Mouse (Mus musculus) adrenal gland, postnatal 10 days (tissue): ENCODE results near the gene Armc6. TPM values are rescaled to one million over a fixed set of nuclear protein-coding genes. Genes with fewer than 3 reads are reported as not detected.
A peak's percentile ranks its signal among the peaks of the same experiment; 100 is the strongest.

ENCODE experiments used
- DNase-seq: peaks from one replicate; pipeline ENCODE4 v3.0.0; 2021; ENCODE audit warnings: mixed read lengths
- long read RNA-seq, 2 experiments: library from polyadenylated mRNA; stranded (forward); transcript quantifications; one replicate each; pipeline ENCODE4 v2.0.0; 2021
- total RNA-seq, 2 experiments: library from RNA; stranded (reverse); gene quantifications; 2 replicates each; pipeline ENCODE4 v1.2.3; 2021

Armc6 gene
- total RNA-seq: 10 to 100 TPM; 11.2 to 13.2 TPM
- long read RNA-seq, experiment 1, transcript Armc6-201 (8 exons, 2,263 nt): major isoform, 14 of 24 reads
- long read RNA-seq, experiment 1, partial matches to known transcripts: 3 of 24 reads
- long read RNA-seq, experiment 1, other reads (novel, unspliced or antisense): 7 of 24 reads
- long read RNA-seq, experiment 2, transcript Armc6-201 (8 exons, 2,263 nt): major isoform, 9 of 14 reads
- long read RNA-seq, experiment 2, partial matches to known transcripts: 1 of 14 reads
- long read RNA-seq, experiment 2, other reads (novel, unspliced or antisense): 4 of 14 reads

DNA sequence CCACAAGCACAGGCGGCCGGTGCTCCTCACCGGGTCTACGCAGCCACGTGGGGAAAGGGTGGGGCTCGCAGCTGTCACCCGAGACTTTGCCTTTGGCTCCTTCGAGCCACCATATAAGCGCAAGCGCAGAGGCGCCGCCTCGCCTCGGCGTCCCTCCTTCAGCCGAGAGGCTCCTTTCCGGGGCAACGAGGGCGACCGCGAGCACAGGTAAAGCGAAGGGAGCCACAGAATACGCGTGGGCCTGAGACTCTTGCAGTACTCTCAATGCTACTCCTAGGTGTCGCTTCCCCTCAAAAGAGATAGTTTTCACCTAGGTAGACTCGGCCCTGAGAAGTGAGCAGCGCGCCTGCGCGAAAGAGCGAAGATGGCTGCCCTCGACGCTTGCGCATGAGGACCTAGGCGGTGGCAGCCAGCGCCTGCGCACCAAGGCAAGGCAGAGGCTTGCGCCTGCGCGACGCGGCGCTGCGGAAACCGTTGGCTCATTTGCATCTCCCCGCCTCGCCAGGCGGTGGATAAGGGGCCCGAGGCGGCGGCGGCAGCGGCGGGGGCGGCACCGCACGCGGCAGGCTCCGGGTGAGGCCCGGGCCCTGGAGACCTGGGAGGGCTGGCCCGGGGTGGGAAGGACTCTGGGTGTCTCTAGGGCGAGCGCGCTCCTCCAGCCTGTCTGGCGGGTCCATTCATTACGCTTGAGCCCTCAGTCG is at the start of gene Armc6, which contains the start of gene Sugp2:
Gene Armc6 (minus strand): TSS at position 387 of the 701 bp plus-strand sequence.
Gene Sugp2 (plus strand): TSS at position 147 of the 701 bp plus-strand sequence.
- peak; percentile 95 for DNase-seq

DNA sequence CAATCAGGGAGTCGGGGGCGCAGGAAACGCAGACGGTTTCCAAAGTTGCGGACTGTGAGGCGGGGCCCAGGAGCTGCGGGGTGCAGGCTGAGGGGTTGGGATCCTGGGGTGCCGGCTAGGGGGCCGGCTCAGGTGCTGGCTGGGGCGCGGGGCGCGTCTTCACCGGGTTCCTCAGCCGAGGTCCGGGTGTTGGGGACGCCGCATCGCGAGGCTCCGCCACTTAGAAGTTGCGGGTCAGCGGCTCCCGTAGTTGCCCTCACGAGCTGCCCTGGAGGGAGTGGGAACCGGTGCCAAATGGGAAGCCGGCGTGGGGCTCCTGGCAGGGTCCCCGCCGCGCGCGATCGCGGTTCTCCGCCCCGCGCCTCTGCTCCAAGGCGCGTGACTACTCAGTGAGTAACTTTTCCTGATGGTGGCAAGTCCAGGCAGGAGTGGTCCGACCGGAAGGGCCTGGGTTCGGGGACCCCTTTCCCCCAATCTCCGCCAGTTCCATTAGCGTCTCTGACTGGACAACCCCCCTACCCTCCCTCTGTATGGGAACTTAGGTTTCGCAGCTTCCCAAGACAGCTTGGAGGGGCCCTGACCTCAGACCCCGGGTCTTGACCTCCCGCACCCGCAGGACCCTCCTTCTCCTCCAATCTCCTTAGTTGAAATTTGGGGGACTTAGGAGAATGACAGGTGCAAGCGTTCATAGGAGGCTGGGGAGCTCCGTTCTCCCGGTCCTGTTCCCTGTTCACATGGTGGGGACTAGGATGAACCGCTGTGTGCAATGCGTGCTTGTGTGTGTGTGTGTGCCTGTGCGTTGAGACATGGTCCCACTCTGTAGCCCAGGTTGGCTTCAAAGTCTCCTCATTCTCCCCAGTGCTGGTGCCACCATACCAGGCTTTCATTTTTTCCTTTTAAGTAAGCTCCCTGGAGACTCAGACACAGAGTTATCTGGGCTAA is 49.1 kb upstream of the Armc6 start:
- DNase-seq: peak; percentile 63

DNA sequence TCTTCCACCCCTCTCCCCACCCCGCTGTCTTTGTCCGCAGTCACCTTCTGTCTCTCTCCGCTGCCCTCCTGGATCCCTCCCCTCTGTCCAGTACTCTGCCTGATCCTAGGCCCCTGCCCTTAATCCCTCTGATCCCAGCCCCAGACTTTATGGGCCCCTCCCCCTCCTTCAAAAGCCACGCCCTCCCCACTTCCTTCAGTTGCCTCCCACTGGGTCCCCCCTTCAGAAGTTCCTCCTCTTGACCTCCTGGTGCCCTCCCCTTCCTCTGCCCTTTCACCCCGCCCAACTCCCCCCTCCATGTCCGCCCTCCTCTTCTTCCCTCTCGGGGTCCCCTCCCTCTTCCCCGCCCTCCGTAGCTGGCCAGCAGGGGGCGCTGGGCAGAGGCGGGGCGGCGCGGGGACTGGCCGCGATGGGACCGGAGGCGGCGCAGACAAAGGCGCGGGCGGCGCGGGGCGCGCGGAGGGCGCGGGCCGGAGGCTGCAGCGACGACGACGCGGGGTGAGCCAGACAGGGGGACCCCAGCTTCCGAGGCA is 48.4 kb upstream of the Armc6 start, which contains the start of gene Homer3:
Gene Homer3 (plus strand): TSS at position 225 of the 533 bp plus-strand sequence.
- DNase-seq: peak; percentile 94

DNA sequence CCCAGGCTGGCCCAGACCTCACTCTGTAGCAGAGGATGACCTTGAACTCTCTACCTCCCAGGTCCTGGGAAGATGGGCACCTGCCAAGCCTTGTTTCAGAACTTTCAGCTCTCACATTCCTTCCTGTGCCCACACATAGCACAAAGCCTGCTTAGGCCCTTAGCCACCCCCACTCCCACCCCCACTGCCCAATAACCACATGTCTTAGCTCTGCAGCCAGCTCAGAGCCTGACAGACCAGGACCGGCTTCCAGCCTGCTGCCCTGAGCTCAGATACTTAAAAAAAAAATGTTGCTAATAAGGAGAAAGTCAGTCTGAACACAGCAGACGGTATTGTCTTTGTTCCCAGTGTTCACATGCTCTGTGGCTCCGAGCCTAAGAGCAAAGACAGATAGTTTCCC is 46.7 kb upstream of the Armc6 start:
- no peak for DNase-seq

DNA sequence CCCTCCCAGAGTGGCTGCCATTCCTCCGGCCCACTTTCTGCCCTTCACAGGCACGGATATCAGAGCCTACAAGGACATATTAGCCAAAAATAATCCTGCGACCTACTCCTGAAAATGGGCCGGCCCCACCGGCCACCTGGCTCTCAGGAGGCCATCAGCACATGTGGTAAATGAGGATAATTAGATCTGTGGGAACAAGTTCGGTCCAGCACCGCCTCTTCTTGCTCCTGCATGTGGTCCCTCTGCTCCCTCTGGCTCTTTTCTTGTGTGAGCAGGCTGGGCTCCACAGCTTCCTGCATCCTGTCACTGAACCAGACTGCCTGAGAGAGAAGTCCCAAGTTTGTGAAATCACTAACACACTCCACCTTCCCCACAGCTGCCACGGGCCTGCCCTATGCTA is 45.0 kb upstream of the Armc6 start:
- DNase-seq: no peak

DNA sequence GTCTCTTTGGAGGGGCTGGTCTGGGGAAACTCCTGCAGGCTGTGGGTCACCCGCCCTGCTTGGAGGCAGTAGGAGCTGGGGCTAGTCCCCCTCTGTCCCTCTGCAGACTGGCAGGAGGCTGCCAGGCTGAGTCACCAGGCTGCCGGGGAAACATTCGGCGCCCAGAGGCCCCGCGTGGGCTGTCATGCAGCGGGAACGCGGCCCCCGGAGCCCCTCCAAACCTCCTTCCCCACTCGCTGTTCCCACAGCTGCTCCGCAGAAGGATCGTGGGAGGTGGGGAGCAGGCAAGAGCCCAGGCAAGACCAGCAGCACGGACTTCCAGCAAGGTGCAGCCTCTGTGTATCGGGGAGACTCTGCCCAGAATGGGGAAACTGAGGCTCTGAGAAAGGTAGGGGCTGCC is 43.9 kb upstream of the Armc6 start:
- no peak for DNase-seq

DNA sequence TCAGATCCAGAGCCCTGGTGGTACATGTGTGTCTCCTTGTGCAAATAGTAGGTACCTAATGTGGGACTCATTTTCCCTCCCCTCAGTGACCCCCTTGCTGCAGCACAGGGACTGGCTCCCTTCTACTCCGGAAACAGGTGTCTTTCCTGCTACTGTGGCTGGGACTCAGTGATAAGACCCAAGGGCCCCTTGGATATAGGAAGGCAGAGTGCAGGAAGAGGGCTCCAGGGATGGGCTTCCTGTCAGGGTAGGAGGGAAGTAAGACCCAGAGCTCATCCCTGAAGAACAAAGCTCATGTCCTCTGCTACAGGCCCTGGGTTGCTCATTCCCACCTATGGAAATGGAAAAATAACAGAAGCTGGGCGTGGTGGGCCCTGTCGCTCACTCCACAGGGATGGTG is 42.2 kb upstream of the Armc6 start:
- no peak for DNase-seq

DNA sequence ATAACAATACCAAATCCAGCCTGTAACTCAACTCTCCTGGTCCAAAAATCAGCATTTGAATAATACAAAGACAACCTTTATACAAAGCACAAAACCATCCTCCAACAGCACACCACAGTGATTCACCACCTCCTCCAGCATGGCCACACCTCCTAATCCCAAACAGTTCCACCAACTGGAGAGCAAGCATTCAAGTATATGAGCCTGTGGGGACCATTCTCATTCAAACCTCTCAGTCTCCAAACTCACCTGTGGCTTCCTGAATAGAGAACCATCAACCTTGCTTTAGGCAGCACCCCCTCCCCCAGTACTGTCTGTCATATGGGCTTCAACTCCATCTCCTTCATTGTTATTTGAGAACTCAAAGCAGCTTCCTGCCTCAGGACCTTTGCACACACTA is 40.1 kb upstream of the Armc6 start:
- no peak for DNase-seq

DNA sequence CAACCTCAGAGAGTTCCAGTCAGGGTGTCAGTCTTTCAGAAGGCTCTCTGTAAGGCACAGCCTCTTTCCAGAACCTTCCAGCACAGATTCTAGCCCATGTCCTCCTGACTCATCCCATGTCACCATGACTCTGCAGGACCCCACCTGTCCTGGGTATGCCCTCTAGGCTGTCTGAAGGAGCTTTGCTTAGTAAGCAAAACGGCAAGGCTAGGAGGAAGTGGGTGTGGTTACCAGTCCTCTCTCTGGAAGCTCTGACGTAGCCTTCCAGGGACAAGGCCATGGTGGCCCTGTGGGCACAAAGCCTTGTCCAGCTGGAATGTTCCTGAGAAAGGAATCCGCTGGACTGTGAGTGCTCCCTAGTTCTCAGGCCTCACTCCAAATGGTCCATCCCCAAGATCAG is 38.7 kb upstream of the Armc6 start:
- DNase-seq: peak; percentile 70

DNA sequence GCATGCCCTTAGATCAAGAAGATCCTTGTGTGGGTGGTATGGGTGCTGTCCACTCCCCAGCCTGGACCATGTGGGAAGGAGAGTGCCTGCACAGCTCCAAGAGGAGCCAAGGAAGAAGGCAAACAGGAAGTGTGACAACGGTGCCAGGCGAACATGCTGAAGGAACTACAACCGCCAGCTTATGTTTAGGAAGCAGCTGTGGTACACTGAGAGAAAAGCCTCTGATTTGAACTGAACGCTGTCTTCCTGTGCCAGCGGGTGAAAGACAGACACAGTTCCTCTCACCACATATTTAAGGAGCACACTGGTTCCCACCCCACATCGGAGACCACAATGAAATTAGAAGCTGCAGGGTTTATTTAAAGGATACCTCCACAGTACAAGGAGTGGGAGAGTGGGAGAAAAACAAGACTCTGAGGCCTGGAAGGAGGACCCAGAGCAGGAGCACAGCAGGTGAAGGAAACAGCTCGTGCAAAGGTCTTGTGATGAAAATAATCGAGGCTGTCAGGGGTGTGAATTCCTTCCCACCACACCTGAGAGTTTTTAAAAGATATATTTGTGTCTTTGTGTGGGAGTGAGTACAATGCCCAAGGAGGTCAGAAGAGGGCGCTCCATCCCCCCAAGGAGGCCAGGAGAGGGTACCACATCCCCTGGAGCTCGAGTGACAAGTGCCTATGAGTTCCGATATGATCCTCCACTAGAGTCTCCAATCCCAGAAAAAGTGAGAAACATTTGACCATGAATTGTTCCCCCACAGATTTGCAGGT is 34.7 kb upstream of the Armc6 start:
- DNase-seq: peak; percentile 42

DNA sequence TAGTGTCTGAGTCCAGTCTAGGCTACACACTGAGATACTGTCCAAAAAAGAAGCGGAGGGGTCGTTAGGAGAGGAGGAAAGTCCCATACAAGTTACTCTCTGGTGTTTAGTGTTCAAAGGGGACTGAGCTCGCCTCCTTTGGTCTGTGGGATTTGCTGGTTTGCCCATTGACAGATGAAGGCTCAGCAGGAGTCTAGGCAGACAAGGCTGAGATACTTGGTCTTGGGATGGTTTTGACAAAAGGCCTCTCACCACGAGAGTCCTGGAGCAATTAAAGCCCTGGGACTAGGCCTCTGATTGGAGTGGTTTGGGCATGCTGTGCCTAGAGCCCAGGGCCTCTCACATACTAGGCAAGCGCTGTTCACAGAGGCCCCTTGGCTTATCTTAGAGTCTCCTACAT is 34.0 kb upstream of the Armc6 start:
- DNase-seq: no peak

DNA sequence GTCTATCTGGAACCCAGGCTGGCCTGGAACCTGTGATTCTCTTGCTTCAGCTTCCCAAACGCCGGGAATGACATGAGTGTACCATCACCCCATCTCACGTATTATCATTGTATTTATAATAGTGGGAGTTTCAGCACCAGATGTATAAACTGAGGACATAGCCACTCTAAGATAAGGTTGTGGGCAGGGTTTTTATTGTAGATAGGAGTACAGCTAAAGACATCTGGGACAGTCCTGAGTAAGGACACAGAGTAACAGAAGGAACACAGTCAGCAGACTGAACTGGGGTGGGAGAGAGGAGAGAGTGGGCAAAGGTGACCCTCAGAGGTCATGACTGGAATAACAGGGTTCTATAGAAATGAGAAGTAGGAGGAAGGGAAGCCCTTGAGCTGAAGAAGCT is 33.4 kb upstream of the Armc6 start:
- no peak for DNase-seq

DNA sequence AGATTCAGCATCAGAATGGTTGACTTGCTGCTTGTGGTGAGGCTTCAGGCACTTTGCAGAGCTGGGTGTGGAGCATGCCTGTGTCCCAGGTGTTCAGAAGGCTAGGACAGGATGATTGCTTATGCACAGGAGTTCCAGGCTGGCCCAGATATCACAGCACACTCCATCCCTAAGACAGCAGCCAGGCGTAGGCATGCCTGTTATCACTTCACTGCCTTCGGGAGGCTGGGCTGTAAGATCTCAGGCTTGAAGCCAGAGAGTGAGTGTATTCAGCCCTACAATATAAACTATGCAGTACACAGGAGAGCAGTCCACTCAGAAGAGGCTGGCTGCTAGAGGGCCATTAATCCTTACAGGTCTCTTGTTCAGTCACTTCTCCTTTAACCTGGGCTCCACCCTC is 24.8 kb upstream of the Armc6 start:
- no peak for DNase-seq

DNA sequence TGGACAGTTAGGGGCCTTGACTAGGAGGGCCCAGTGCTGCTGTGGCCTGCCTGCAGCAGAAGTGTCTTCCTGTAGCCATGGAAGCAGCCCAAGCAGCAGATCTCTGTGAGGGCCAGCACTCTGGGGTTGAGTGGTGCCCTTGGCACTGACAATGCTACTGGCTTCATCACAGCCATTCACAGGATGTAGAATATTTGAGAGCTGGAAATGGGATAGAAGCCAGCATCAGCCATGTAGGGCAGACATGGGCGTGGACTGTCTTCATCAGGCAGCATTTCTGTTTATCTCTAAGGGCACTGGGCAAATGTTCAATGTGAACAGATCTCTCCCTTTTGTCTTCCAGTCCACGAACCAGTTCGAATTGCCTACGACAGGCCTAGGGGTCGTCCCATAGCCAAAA is 24.3 kb upstream of the Armc6 start:
- no peak for DNase-seq

DNA sequence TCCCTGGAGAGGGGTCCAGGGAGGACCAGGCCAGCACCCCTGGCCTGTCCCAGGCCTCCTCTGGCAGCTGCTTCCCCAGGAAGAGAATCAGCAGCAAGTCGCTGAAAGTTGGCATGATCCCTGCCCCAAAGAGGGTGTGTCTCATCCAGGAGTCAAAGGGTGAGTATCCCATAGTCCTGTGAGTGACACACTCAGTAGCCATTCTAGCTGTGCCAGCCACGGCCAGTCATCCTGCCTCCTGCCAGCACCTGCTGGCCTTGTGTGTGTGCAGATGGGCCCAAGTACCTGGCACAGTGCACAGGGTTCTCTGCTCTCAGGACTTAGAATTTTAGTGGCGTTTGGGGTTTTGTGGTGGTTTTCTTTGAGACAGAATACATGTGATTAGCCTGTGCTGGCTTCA is 23.2 kb upstream of the Armc6 start:
- no peak for DNase-seq

DNA sequence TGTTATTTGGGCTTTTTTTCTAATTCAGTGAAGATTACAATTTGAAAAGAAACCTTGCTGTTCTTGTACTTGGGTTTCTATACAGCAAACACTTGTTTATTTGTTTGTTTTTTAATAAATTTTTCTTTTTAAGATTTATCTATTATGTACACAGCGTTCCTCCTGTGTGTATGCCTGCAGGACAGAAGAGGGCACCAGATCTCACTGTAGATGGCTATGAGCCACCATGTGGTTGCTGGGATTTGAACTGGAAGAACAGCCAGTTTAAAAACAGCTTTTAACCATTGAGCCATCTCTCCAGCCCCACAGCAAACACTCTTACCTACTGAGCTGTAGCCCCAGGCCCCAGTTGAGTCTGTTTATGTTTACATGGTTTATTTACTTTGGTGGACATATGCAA is 20.4 kb upstream of the Armc6 start:
- DNase-seq: no peak

DNA sequence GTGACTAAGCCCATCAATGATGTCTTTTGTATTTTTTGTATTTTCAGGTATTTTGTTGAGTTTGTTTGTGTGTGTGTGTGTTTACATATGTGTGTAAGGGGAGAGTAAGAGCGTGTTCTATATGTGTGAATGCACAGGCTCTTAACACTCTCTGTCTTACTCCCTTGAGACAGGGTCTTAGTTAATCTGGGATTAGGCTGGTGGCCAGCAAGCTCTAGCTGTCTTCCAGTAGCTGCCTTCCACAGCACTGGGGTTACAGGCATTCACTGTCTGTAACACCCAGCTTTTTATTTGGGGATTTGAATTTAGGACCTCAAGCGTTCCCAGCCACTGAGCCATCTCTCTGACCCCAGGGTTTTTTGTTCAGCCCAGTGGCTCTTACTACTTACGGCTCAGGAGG is 13.6 kb upstream of the Armc6 start:
- DNase-seq: no peak

DNA sequence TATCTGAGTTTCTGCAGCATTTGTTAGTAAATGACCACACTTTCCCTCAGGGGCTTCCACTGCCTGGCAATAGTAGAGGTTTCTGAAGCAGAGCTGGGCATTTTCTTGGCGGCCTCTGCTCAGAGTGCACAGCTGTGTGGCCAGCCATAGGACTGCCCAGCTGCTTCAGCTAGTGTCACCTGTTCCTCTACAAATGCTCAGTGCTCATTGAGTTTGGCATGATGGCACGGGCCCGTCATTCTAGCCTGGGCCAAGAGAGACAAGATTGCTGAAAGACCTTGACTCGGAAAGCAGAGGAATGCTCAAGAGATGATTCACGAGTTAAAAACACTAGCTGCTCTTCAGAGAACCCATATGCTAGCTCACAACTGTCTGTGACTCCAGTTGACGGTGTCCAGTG is 12.4 kb upstream of the Armc6 start:
- peak; percentile 49 for DNase-seq

DNA sequence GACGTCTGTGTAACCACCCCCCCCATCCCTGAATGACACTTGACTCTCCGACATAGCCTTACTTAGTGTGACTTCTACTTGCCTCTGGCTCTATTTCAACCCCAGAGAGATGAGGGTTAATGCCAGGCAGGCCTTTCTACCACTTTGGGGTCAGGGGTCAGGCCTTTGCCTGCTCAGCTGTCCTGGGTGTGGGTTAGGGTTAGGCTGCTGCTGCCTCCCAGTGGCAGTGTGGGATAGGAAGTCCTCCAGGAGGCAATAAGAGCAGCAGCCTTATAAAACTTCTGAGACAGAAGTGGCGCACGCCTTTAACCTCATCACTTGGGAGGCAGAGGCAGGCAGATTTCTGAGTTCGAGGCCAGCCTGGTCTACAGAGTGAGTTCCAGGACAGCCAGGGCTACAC is 6.4 kb upstream of the Armc6 start:
- no peak for DNase-seq

DNA sequence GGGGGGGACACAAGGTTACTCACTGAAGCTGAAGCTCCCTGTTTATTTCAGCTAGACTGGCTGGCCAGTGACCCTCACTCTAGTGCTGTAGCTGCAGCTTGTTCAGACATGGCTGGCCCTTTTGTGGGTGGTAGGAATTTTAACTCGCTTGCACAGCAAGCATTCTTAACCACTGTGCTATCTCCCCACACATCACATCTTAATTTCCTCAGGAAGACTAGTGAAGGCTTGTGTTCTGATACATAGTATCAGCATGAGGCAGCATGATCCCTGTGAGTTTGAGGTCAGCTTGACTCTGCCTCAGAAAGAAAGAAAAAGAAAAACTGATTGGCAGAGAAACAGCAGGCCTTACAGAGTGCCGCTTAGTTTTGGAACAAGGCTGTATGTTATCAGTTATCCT is 3.6 kb upstream of the Armc6 start:
- no peak for DNase-seq

DNA sequence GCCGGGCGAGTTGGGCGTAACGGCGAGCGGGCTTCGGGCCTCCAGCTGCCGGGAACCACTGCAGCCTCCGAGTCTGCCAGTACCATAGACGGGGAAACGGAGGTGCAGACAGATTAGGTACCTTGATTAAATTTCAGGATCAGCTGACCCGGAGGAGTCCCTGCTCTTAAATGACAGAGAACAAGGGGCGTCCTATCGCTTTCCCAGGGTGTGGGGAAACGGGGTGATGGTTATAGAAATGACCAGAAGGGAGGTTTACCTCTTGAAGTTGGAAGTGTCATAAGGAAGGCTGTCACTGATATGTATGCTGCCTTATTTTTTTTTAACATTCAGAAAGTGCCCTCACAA is 489 bp upstream of the Armc6 start:
- no peak for DNase-seq

DNA sequence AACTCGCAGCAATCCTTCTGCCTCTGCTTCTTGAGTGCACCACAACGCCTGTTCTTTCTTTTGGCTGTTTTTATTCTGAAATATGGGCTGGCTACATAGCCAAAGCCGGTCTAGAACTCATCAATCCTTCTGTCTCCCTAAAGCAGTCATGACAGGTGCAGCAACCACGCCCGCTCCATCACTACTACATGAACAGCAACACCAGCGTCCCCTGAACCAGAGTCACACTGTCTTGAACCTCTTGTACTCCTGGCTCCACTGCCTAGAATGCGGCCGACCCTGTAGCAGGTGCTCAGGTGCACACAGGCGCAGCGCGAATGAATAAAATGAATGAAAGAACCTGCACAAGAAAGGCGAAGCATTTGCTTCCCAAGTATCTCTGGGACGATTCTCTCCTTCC is 660 bp downstream of the Armc6 start:
- DNase-seq: no peak
